Comparison of ENCODE assay signal across 8 mouse cellular contexts in the genomic region with DNA sequence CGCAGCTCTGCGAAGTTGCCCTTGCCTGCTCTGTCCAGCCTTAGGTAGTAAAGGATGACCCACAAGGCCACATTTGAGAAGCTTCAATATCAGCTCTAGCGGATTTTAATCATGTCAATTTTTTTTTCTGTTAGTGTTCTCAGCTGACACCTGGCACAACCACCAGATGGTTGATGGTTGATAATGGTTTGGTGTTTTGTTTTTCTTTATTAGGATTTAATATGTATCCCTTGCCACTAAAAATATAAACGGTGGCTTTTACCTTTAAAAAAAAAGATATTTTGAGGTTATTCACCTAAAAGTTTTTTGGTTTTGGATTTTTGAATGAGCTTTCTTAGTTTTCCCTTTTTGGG. TPM values are rescaled to one million over a fixed set of nuclear protein-coding genes. Genes with fewer than 3 reads are reported as not detected.
A peak's percentile ranks its signal among the peaks of the same experiment; 100 is the strongest.
DNase-seq lines count a peak whose midpoint lies in the region; ATAC-seq and TF ChIP-seq lines count a peak whose summit lies in the region.

No protein-coding gene starts in this region.

- H3K4me2 ChIP-seq in embryonic facial prominence, embryonic 12.5 days (replicated peaks), result peak overlapping the region; percentile 51
- peak overlapping the region; percentile 62 for H3K4me2 ChIP-seq in intestine, embryonic 15.5 days (replicated peaks)
- H3K4me2 ChIP-seq in myocyte (ENCODE audit: low read depth), result peak overlapping the region; percentile 68

- peak overlapping the region; percentile 52 for H3ac ChIP-seq in myocyte (ENCODE audit: control insufficient read depth, insufficient read length)

- no peaks in the 10 kb centered on the region for H3K4me1 ChIP-seq in embryonic facial prominence, embryonic 12.5 days
- no peaks in the 10 kb centered on the region for H3K4me1 ChIP-seq in intestine, embryonic 15.5 days (replicated peaks)

- TF ChIP-seq CTCF in left cerebral cortex, adult 2 months (IDR thresholded peaks at IDR 0.05), result no peak

- H3K27me3 ChIP-seq in embryonic facial prominence, embryonic 12.5 days, result no peaks in the 10 kb centered on the region
- H3K27me3 ChIP-seq in intestine, embryonic 15.5 days (replicated peaks), result no peaks in the 10 kb centered on the region
- no peaks in the 10 kb centered on the region for H3K27me3 ChIP-seq in myocyte (ENCODE audit: control insufficient read depth, insufficient read depth, insufficient read length)

- no peak for ATAC-seq in embryonic facial prominence, embryonic 12.5 days (ENCODE audit: insufficient number of reproducible peaks, insufficient read depth, low FRiP score, low TSS enrichment)
- no peak for ATAC-seq in intestine, embryonic 15.5 days

- H3K36me3 ChIP-seq in embryonic facial prominence, embryonic 12.5 days, result peaks cover 11% of the 10 kb centered on the region
- peaks cover 3% of the 10 kb centered on the region; the same call in 1 of the 2 replicates for H3K36me3 ChIP-seq in intestine, embryonic 15.5 days
- H3K36me3 ChIP-seq in myocyte (ENCODE audit: control insufficient read depth, insufficient read depth), result peaks cover 5% of the 10 kb centered on the region

- H3K4me3 ChIP-seq in left cerebral cortex, adult 2 months, result peak overlapping the region; percentile 99
- H3K4me3 ChIP-seq in embryonic facial prominence, embryonic 12.5 days, result peak overlapping the region; percentile 87
- H3K4me3 ChIP-seq in intestine, embryonic 15.5 days (replicated peaks), result peak overlapping the region; percentile 97
- peak overlapping the region; percentile 47 for H3K4me3 ChIP-seq in myocyte

- WGBS in embryonic facial prominence, embryonic 12.5 days, result 7% methylated on average over 4 of the region's 4 CpGs
- 4% methylated on average over 4 of the region's 4 CpGs for WGBS in intestine, embryonic 15.5 days

- peaks cover 3% of the 10 kb centered on the region for H3K9me3 ChIP-seq in embryonic facial prominence, embryonic 12.5 days
- H3K9me3 ChIP-seq in intestine, embryonic 15.5 days, result no peaks in the 10 kb centered on the region

- TF ChIP-seq POLR2A in myocyte (IDR thresholded peaks at IDR 0.05; ENCODE audit: insufficient read length, low read depth), result peak; percentile 19

- intact Hi-C loops in left cerebral cortex, adult 2 months (cut with DNase I), result loop anchor here (5.0 to 10.0 kb wide), 2 partner anchors 214 to 376 kb away; no protein-coding TSS in a partner anchor
- intact Hi-C loops in left cerebral cortex, postnatal 10 days (cut with DNase I), result loop anchor here (10.0 kb wide), 1 partner anchor 374 kb away; no protein-coding TSS in a partner anchor

- no peak for DNase-seq in left cerebral cortex, adult 2 months (ENCODE audit: extremely low spot score in 1 of 2, low spot score in 2 of 2)
- DNase-seq in left cerebral cortex, postnatal 10 days (ENCODE audit: extremely low spot score in 1 of 2, low spot score in 2 of 2), result no peak
- DNase-seq in adrenal gland, postnatal 25 days, result no peak
- DNase-seq in thymus, postnatal 10 days (ENCODE audit: low spot score in 2 of 2), result no peak
- no peak for DNase-seq in urinary bladder, postnatal 4 days (ENCODE audit: low spot score in 2 of 2)

- peak overlapping the region; percentile 85 for H3K9ac ChIP-seq in embryonic facial prominence, embryonic 12.5 days
- peak overlapping the region; percentile 88 for H3K9ac ChIP-seq in intestine, embryonic 15.5 days

- peaks cover 6% of the 10 kb centered on the region for H3K79me2 ChIP-seq in myocyte (ENCODE audit: control insufficient read depth, insufficient read depth)

- peak overlapping the region; percentile 100 for H3K27ac ChIP-seq in left cerebral cortex, adult 2 months
- peak overlapping the region; percentile 95 for H3K27ac ChIP-seq in embryonic facial prominence, embryonic 12.5 days
- H3K27ac ChIP-seq in intestine, embryonic 15.5 days, result peak overlapping the region; percentile 98

TF ChIP-seq in myocyte, 11 proteins besides CTCF, POLR2A, EP300 and RAD21:
- TF ChIP-seq MYOG (IDR thresholded peaks at IDR 0.05; ENCODE audit: control insufficient read depth in 1 of 3, insufficient read depth in 1 of 3, insufficient read length in 2 of 3, low read depth in 2 of 3), result no peak
- TF ChIP-seq TCF3 (IDR thresholded peaks at IDR 0.05; ENCODE audit: insufficient read length, low read depth), result no peak
- TF ChIP-seq SRF (IDR thresholded peaks at IDR 0.05; ENCODE audit: control insufficient read depth, insufficient read length, low read depth), result no peak
- TF ChIP-seq POLR2AphosphoS2 (IDR thresholded peaks at IDR 0.05; ENCODE audit: insufficient read length, low read depth), result no peak
- TF ChIP-seq USF1 (IDR thresholded peaks at IDR 0.05; ENCODE audit: low read depth), result no peak
- TF ChIP-seq CEBPB (IDR thresholded peaks at IDR 0.05; ENCODE audit: insufficient read depth, poor library complexity, severe bottlenecking), result no peak
- no peak for TF ChIP-seq TCF12 (IDR thresholded peaks at IDR 0.05; ENCODE audit: insufficient read depth, poor library complexity, severe bottlenecking)

RNA-seq across cellular contexts. Expression of a gene that starts 1.0 kb away (rescaled TPM):
- total RNA-seq in left cerebral cortex, adult 2 months (2021), result 10 to 100 TPM; 79.6 to 81.4 TPM
- 10 to 100 TPM; 76.6 to 76.8 TPM for total RNA-seq in left cerebral cortex, postnatal 10 days (2021)
- 36.9 and 38.7 TPM in 2 replicates for polyA plus RNA-seq in embryonic facial prominence, embryonic 12.5 days (2016; fragmentation: Nextera tagmentation; extraction: Ambion mirVana)
- 17.9 and 22.1 TPM in 2 replicates for polyA plus RNA-seq in intestine, embryonic 15.5 days (2015; fragmentation: Nextera tagmentation; extraction: Ambion mirVana)
- polyA plus RNA-seq in myocyte (2012; fragmentation: generic; extraction: Trizol), result 11.3 TPM
- 62.1 and 114 TPM in 2 replicates for total RNA-seq in adrenal gland, postnatal 25 days (2021)

RNA-seq across cellular contexts. Expression of a gene that starts 42.5 kb away (rescaled TPM):
- total RNA-seq in left cerebral cortex, adult 2 months (2021), result 10 to 100 TPM; 42.7 to 42.8 TPM
- total RNA-seq in left cerebral cortex, postnatal 10 days (2021), result 10 to 100 TPM; 44.2 to 47.2 TPM
- polyA plus RNA-seq in embryonic facial prominence, embryonic 12.5 days (2016; fragmentation: Nextera tagmentation; extraction: Ambion mirVana), result 56.3 and 57.4 TPM in 2 replicates
- 21.7 and 22.7 TPM in 2 replicates for polyA plus RNA-seq in intestine, embryonic 15.5 days (2015; fragmentation: Nextera tagmentation; extraction: Ambion mirVana)
- polyA plus RNA-seq in myocyte (2012; fragmentation: generic; extraction: Trizol), result 6.4 TPM
- total RNA-seq in adrenal gland, postnatal 25 days (2021), result 49.5 and 50.4 TPM in 2 replicates

Comparison
In these comparisons a context has a peak if more than half of its experiments do, and no peak if none do; other contexts are left out.
1. H3K4me3 ChIP-seq: peak in every context shown above with its lines; median percentile 99 in left cerebral cortex, adult 2 months; 97 in intestine, embryonic 15.5 days; 87 in embryonic facial prominence, embryonic 12.5 days; 47 in myocyte.